In the genomic region with DNA sequence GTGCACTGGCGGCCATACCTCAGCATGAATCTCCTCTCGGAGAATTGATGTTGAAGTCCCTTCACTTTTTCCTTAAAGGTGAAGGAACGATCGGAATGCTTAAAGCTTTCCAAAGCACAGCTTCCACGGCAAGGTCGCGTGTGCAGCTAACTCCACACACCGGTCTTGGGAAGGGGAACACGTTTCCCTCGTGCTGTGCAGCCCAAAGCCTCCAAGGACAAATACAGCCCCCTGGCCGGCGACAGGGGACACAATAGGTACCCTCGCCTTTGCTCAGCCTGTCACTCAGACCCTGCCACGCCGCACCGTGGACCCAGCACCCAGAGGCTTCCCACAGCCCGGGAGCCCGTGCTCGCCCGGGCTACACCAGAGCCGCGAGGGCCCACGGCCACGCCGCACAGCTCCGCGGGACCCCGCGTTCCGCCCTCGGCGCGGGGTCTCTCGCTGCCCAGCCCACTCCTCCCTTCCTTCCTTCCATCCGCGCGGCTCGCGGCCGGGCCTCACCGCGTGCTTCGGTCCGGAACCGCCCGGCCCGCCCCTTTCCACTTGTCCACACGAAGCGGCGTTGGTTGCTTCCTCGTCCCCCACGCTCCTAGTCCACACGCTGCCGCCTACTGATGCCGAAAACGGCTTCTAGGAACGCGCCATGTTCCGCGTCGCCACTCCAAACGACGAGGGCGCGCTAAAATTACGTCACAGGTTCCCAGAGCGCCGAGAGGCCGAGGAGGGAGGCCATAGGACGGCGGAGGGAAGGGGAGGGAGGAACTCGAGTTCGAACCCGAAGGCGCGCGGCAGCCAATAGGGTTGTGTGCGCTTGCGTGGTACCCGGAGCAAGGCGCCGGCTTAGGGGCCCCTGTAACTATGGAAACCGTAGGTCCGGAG, we compare ENCODE assay signal across 8 mouse cellular contexts. TPM values are rescaled to one million over a fixed set of nuclear protein-coding genes. Genes with fewer than 3 reads are reported as not detected.
A peak's percentile ranks its signal among the peaks of the same experiment; 100 is the strongest.
DNase-seq lines count a peak whose midpoint lies in the region; ATAC-seq and TF ChIP-seq lines count a peak whose summit lies in the region.

A gene (minus strand): TSS at position 703 of the 882 bp plus-strand sequence.

- no peaks in the 10 kb centered on the region for H3K27me3 ChIP-seq in megakaryocyte, embryonic 14.5 days (replicated peaks)

- no peaks in the 10 kb centered on the region for H3K36me3 ChIP-seq in megakaryocyte, embryonic 14.5 days (replicated peaks; ENCODE audit: low read length)

- DNase-seq in gastrocnemius, adult 8-10 months (ENCODE audit: low spot score in 2 of 2): peak; percentile 66 to 76
- DNase-seq in hindlimb bud, embryonic 11.5 days (ENCODE audit: extremely low spot score, low read depth, low spot score): peak; percentile 81
- DNase-seq in left cerebral cortex, adult 8-10 months (ENCODE audit: low spot score in 2 of 2): peak; percentile 73 to 93
- peak; percentile 97 for DNase-seq in right cerebral cortex, postnatal 10 days (ENCODE audit: low spot score in 2 of 2)
- DNase-seq in urinary bladder, postnatal 25 days (ENCODE audit: low spot score): peak; percentile 86

- no peak for TF ChIP-seq CTCF in cortical plate, adult 2 months (IDR thresholded peaks at IDR 0.05; ENCODE audit: extremely low read depth, insufficient read depth, low read length)

- peak; percentile 77 for TF ChIP-seq POLR2A in cortical plate, adult 2 months (IDR thresholded peaks at IDR 0.05; ENCODE audit: extremely low read depth, insufficient read depth, low read length)

- H3K27ac ChIP-seq in cortical plate, adult 2 months (ENCODE audit: insufficient read depth, low read length): no peak within 1 kb of the TSS

- peak; percentile 95 for ATAC-seq in activated CD4-positive, CD25-positive, alpha-beta regulatory T cell, adult 4 months

- no peaks in the 10 kb centered on the region for H3K4me1 ChIP-seq in cortical plate, adult 2 months (ENCODE audit: control insufficient read depth, insufficient read depth, low read length)
- H3K4me1 ChIP-seq in megakaryocyte, embryonic 14.5 days: peaks cover 35% of the 10 kb centered on the region

- no peaks in the 10 kb centered on the region; the same call in 1 of the 2 replicates for H3K9me3 ChIP-seq in megakaryocyte, embryonic 14.5 days

- peak within 1 kb of the TSS; percentile 93 for H3K4me3 ChIP-seq in cortical plate, adult 2 months (ENCODE audit: insufficient read depth, low read length)
- H3K4me3 ChIP-seq in megakaryocyte, embryonic 14.5 days (replicated peaks): peak within 1 kb of the TSS; percentile 97

RNA-seq across cellular contexts. Expression of the gene that starts here (rescaled TPM):
- polyA plus RNA-seq in activated CD4-positive, CD25-positive, alpha-beta regulatory T cell, adult 4 months (2017; shearing (Covaris generic)): 10 to 100 TPM; 24.2 to 36.6 TPM
- polyA plus RNA-seq in cortical plate, adult 2 months (2012; rRNA removed): 45.6 and 50.6 TPM in 2 replicates
- total RNA-seq in gastrocnemius, adult 8-10 months (2022): 10 to 100 TPM; 15.1 to 19.8 (median 15.9) TPM
- 10 to 100 TPM; 58.1 to 74.8 (median 63.8) TPM for total RNA-seq in left cerebral cortex, adult 8-10 months (2022)
- 8.3 and 72.8 TPM in 2 replicates for polyA plus RNA-seq in megakaryocyte, embryonic 14.5 days (2012; ENCODE audit: insufficient read depth, low replicate concordance)
